Mouse (Mus musculus) kidney, adult 18-20 months (tissue): Measurements from ENCODE around the gene Adamts3.
A peak's percentile ranks its signal among the peaks of the same experiment; 100 is the strongest.

Experiments
- DNase-seq: peaks from one replicate; pipeline ENCODE4 v3.0.0; 2021

Adamts3 gene

DNA sequence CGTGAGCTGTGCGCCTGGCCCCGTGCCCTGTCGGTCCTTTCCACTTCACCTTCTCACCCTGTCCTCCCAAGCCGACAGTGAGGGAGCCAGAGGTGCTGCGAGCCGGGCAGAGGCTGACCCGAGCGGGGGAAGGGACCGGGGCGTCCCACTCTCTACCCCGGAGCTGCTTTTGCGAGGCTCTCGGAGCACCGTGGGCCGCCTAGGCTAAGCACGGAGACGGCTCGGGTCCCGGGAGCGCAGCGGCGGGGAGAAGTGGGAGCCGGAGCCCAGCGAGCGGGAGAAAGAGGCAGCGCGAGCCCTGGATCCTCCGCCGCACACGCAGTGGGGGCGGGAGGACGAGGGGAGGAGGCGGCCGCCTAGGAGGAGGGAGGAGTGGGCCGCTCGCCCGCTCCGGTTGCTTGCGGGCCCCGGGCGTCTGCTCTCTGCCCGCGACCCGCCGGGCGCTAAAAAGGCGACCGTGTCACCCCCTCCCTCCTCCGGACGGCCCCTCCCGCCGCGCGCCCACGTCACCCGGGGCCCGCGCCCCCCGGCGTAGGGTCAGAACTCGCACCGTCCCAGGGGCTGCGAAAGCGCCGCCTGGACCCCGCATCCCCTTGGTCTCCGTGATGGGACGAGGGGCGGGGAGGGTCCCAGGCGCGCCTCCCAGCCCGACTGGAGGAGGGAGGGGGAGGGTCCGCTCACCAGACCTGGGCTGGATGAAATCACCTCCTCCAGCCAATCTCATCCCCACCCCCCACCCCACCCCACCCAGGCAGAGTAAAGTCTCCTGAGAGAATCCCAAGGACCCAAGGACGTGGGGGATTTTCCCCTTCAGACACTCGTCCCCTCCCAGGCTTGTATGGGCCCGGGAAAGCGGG is at the start of gene Adamts3:
TSS of gene Adamts3 (minus strand) at position 284 of the 857 bp plus-strand sequence.
- peak; percentile 65 for DNase-seq

GRCm38 (mm10) chr5:89931511-89931910 is 48.4 kb upstream of the Adamts3 start:
- no peak for DNase-seq

GRCm38 (mm10) chr5:89912359-89912758 is 29.2 kb upstream of the Adamts3 start:
- no peak for DNase-seq

DNA sequence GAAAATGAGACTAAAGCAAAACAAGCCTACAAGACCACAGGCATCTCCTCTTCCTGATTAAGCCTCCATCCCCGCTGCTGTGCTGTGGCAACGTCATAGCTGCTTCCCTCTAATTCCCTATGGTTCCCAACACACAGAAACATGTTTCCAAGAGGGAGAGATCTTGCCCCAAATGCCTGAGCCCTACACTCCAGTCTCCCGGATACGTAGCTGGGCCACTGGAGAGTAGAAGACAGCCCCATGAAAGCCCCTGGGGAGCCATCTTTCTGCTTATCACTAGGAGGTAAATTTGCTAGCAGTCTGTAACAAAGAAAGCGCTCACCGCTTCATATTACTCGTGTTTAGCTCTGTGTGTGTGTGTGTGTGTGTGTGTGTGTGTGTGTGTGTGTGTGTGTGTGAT is 28.8 kb upstream of the Adamts3 start:
- DNase-seq = no peak

- DNase-seq = no peak
These were observed 28.4 kb upstream of the Adamts3 start for GRCm38 (mm10) chr5:89911508-89911907.

GRCm38 (mm10) chr5:89906884-89907431 is 23.8 kb upstream of the Adamts3 start:
- DNase-seq = no peak

DNA sequence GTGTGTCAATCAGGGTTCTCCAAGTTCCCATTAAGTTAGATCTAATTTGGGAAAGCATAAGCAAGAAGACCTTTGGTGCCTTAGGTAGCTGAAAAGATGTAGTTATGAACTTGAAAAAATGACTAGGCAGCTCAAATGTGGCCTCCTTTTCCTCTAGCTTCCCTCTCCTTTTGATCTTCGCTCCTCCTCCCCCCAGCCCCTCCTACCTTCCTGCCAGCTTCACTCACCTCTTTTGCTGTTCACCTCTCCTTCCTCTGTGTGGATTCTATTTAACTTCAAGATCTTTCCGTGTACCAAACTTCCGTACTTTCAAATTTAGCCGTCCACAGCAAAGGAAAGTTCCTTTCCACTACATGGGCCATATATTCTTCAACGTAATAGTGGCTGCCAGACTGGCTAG is 17.9 kb upstream of the Adamts3 start:
- DNase-seq = no peak

DNA sequence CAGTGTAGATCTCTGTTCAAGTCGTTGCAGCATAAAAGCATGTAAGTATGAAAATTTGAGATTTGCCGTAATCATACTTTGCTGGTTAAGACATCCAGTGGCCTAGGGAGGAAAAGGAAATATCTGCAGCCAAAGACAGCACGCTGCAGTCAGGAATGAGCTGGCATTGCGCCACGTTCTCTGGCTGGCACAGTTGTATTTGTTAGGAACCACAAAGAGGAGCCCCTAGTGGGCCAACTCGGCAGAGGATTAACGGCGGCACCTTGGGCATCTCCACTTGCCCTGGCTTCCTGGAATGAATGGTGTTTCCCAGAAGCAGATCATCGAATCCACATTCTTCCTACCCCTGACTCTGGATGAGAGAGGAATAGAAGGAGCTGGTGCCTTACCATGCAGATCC is 14.4 kb upstream of the Adamts3 start:
- peak; percentile 24 for DNase-seq

GRCm38 (mm10) chr5:89895520-89895919 is 12.4 kb upstream of the Adamts3 start:
- no peak for DNase-seq

- no peak for DNase-seq
These were observed 1.9 kb upstream of the Adamts3 start for GRCm38 (mm10) chr5:89884991-89885390.

DNA sequence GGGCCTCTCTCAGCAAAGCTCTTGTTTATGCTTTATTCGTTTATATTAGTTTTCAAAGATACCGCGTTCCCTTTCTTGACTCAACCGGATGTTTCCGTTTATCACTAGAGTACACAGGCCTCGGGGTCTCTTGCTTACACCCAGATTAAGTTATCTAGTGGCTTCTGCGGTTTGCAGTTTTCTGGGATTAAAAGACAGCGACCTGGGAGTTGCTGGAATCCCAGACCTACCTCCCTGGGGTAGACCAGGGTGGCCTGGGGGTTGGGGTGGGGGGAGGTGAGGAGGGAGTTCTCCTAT is 722 bp upstream of the Adamts3 start:
- no peak for DNase-seq

GRCm38 (mm10) chr5:89882091-89882734 is 921 bp downstream of the Adamts3 start:
- DNase-seq = peak; percentile 59

DNA sequence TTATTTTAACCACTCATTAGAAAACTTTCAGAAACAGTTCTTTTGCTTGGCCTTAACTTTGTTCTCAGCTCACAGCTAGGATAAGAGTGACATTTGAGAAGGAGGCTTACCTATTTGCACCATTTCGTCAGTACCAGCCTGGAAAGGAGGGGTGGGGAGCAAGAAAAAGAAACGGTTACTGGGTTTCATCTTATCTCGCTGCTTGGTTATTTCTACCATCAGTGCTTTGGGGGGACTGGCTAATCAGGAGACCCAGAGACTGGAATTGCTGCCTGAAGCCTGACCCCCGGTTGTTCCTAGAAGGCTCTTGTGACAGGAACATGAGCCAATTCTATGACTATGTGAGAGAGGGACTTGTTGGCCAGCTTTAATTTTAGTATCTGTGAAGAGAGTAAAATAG is 1.7 kb downstream of the Adamts3 start:
- DNase-seq = no peak

- no peak for DNase-seq
These were observed 4.2 kb downstream of the Adamts3 start for GRCm38 (mm10) chr5:89878866-89879392.

DNA sequence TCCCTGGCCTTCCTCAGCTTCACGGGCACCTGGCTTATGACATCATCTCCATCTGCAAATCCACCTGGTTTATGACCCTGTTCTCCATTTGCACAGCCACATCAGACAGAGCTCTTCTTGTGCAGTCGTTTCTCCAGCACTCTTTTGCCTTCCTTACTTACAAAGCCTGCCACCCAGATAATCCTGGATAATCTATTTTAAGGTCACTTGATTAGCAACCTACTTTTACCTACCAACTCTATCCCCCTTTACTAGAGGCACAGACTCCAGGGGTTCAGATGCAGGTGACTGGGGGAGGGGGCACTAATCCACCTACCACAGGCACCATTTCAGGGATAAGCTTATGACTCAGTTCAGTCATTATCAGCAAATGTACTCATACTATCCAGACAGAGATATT is 10.5 kb downstream of the Adamts3 start:
- DNase-seq = no peak

DNA sequence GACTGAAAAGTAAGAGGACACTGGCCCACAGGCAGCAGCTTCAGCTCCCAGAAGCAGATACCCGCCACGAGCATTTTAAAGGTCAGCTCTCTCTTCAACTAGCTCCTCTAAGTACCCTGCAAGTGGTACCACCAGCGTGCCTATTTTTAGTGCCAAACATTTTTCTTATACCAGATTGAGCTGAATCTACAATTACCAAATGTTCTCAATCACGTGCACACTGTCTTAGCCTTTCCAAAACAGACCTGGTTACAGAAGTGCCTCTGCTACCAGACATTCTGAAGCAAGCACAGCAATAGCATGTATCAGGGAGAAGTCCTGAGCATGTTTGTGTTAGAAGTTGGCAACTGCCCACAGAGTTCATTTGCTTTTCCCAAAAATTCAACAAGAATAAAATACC is 23.5 kb downstream of the Adamts3 start:
- no peak for DNase-seq

- no peak for DNase-seq
These were observed 24.3 kb downstream of the Adamts3 start for GRCm38 (mm10) chr5:89858837-89859236.

DNA sequence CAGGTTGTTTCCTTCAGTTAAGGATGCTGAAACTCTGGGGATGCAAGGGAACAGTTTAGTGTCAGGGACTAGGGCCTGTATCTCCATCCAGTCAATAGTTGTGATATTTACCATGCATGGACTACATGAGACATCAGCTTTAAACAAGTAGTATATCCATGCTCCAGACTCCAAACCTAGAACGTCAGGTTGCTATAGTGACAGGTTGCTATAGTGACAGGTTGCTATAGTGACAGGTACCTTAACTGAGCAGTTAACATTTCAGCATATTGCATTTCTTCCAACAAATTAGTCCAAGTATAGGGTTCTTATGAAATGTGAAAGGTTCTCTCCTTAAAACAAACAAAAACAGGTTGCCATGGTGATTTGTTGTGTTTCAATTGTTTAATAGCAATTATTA is 36.6 kb downstream of the Adamts3 start:
- no peak for DNase-seq

GRCm38 (mm10) chr5:89844354-89844753 is 38.8 kb downstream of the Adamts3 start:
- DNase-seq = peak; percentile 43

GRCm38 (mm10) chr5:89843478-89843877 is 39.7 kb downstream of the Adamts3 start:
- DNase-seq = no peak

DNA sequence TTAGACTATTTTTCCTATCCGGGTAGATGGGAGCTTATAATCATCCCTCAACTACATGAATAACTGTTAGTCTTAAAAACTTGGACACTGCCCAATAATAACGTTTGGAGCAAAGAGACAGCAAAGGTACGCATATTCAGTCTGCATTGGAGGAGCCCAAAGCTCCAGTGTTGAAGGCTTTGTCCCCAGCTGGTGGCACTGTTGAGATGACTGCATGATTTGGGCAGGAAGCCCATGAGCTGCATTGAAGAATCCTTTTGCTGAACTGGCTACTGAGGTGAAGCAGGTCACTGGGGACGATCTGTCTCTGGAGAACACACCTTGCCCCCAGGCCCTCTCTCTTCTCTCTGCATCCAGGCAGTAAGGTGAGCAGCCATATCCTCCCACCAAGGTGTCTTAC is 43.5 kb downstream of the Adamts3 start:
- peak; percentile 20 for DNase-seq

DNA sequence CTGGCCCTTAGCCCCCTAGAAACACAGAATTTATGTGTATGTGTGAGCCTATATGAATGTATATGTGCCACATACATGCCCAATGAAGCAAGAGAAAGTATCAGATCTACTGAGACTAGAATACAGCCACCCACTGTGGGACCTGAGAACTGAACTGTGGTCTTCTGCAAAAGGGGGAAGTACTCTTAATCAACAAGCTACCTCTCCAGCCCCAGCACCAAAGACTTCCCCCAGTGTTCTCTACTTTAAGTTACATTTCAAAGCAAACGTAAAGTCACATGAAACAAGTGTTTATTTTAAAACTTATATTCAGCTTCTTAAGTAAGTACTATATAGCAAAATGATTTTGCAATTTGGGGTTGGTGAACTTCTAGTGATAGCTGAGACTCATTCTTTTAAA is 62.0 kb downstream of the Adamts3 start:
- DNase-seq = no peak

DNA sequence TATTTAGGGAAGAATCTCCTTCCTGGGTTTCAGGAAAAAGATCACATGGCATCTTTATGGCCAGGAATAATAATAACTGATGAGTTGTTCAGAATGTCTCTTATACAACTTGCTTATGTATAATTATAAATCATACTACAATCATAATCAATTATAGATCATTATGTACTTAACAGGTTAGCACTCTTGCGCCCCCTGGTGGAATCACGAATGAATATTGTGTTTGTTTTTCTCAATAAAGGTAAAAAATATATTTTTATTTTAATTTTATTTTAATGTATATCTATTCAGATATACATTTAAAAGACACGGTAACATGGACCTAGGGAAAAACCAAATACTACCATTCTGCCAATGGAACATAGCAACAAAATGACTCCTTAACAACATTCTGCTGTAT is 63.6 kb downstream of the Adamts3 start:
- peak; percentile 5 for DNase-seq

- DNase-seq = no peak
These were observed 66.5 kb downstream of the Adamts3 start for GRCm38 (mm10) chr5:89816610-89817009.
